Mouse (Mus musculus) cerebellum, postnatal 10 days (tissue): ENCODE measurements at regions not wholly inside any gene's neighbourhood (a gene's known extent, or its start where the extent isn't known, plus 50 kb on each side); places are given as distances from the start of the nearest gene placed in this dataset.

Experiments
- DNase-seq, 2 experiments: peaks; one replicate each; pipeline ENCODE4 v3.0.0; 2021; ENCODE audit warnings: mixed read lengths in 2 of 2

DNA sequence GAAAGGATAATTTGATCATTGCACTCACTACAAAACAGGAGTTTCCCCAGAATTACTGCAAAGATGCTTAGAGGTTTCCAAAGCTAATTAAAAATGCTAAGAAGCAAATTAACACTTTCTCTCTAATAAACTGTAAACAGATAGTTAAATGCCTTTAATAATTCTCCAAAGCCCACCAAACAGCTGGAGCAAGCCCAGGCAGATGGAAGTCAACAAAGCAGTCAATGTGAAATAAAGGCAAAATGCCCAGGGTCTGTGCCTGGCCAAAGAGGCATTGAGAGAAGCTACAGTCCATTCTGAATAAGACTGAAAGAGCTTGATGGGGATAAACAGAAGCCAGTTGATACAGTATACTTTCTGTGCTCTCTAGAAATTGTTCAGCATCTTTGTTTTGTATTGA is 215.6 kb upstream of the Lrfn5 start:
- peak; percentile 71 to 74 for DNase-seq

DNA sequence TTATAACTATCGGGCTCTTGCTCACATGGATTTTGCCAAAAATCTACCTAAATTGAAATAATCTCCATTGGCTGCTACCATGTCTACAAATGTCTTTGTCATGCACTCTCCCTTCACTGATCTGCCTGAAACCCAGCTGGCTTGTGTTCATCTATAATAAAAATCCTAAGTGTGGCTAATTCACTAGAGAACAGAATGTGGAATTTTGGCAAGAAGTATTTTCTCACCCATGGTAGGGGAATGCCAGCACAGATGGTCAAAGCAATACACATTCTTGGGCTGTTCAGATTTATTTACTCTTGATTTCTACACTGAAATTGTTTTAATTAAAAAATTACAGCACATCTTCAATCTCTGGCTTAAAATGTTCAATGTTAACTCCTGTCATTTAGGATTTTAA is 200.8 kb upstream of the Lrfn5 start:
- peak; percentile 44 to 46 for DNase-seq

DNA sequence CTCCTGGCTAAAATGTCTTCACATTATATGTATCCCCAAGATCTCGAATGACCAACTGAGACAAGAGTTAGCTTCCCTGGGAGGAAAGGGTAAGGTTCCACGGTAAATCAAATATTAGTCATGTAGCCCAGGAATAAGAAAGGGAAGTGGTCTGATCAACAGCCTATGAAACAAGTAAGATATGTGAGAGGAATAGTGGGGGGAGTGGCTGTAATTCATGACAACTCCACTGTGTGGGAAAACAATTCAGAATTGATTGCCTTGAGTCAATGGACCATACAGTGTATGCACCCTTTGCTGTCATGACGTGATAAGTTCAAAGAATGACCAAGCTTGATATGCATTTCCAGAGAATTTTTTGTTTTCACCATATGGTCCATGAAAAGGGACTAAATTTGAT is 190.8 kb upstream of the Lrfn5 start:
- no peak for DNase-seq
